Mouse (Mus musculus): ENCODE data around the gene Tmbim1.

Gene Tmbim1

DNA sequence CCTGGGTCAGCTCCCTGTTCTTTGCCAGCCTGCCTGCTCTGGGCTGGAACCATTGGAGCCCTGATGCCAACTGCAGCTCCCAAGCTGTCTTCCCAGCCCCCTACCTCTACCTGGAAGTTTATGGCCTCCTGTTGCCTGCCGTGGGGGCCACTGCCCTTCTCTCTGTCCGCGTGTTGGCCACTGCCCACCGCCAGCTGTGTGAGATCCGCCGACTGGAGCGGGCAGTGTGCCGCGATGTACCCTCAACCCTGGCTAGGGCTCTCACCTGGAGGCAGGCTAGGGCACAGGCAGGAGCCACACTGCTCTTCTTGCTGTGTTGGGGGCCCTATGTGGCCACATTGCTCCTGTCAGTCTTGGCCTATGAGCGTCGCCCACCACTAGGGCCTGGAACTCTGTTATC is 26.4 kb downstream of the Tmbim1 start:
- no peak for DNase-seq (ENCODE audit: low read depth, low spot score)

DNA sequence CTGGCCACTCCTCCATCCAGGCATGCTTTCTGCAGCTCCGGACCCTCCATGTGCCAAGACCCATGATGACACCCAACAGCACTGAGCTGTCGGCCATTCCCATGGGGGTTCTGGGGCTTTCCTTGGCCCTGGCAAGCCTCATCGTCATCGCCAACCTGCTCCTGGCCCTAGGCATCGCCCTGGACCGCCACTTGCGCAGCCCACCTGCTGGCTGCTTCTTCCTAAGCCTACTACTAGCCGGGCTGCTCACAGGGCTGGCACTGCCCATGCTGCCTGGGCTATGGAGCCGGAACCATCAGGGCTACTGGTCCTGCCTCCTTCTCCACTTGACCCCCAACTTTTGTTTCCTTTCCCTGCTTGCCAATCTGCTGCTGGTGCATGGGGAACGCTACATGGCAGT is 26.9 kb downstream of the Tmbim1 start, which contains the start of gene Gpbar1:
TSS of gene Gpbar1 (plus strand) at position 13 of the 400 bp plus-strand sequence.
- no peak for DNase-seq (ENCODE audit: low read depth, low spot score)

DNA sequence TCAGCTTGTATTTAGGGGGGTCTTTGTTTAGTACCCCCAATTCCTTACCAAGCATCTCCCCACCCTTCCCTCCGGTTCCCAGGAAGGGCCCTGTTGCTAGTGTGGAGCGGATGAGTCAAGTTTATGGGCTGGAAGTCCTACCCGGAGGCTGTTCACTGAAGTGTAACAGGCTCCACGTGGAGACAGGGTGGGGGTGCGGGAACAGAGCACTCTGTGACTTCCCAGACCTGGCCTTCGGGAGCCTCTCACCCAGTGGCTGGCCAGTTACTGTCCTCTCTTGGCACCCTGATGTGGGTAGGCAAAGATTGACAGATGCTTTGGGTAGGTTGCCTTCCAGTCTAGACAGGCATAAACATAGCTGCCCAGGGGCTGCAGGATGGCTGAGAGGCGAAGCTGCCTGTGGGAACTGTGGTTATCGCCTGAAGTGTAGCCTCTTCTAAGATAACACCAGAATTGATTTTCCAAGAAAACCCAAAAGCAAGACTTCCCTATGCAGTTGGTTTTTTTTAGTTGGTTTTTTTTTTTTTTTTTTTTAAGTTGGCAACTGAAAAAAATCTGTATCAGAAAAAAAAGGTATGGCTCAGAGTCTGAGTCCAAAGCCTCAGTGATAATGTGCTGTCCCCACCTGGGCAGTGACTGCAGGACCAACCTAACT is 27.4 kb downstream of the Tmbim1 start:
- no peak for DNase-seq (ENCODE audit: low read depth, low spot score)

DNA sequence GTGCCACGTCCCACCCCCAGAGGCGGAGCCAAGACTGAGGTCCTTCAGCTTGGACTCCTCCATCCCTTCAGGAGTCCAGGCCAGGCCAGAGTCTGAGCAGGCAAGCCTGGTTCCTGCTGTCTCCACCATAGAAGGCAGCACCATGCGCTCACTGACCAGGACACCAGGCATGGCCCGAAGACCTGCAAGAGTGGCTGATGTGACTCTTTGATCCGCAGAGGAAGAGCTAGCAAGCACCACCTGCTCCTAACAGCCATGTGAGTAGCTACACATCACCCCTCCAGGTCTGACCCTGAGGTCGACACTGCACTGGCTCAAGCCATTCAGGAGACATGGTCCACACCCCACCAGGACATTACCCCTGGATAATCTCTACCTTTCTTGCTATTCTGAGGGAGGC is 28.4 kb downstream of the Tmbim1 start:
- DNase-seq (ENCODE audit: low read depth, low spot score) = no peak

DNA sequence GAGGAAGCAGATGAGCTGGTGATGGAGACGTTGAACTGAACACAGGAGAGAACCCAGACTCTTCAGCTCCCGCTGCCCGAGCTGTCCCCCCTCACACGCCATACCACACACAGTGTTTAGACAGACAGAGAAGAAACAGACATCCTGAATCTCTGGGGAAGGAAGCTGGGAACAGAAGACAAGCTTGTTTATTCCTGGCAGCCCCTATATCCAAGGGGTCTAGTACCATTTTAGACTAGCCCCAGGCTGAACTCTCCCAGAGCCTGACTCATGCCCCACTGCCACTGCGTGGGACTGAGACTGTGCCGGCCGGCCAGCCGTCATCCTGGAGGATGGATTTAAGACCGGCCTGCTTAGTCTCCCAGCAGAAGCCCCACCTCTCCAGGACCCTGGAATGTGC is 30.4 kb downstream of the Tmbim1 start:
- no peak for DNase-seq (ENCODE audit: low read depth, low spot score)

DNA sequence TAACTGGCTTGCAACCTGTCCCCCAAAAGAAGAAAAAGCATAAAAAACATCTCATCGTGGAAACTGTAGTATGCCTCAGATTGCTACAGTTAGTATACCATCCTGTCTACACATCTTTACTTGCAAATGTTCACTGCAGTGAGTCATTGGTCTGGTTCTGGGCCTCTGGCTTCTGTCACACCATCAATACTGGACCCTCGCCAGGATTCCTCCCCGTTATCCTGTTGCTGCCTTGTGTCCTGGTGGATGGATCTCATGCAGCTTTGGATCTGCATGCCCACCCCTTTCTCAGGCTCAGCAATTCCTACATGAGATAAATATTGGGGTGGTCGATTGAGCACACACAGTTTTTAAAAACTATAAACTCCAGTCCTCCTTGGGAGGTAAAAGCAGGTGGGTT is 33.8 kb downstream of the Tmbim1 start:
- DNase-seq (ENCODE audit: low read depth, low spot score) = no peak

DNA sequence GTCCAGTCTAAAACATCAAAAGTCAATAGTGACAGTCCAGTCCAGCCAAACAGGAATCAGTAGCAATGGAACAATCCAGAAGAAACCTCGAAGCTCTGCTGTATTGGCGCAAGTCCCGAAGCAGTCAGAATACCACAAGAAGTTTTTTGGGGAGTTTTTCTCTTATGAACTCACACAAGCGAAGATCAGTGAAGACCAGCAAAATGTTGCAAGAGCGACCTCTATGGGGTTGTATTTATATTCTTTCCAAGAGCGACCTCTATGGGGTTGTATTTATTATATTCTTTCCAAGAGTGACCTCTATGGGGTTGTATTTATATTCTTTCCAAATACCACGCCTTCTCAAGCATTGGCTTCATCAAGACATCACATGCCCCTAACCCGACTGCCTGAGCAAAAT is 36.7 kb downstream of the Tmbim1 start:
- no peak for DNase-seq (ENCODE audit: low read depth, low spot score)

DNA sequence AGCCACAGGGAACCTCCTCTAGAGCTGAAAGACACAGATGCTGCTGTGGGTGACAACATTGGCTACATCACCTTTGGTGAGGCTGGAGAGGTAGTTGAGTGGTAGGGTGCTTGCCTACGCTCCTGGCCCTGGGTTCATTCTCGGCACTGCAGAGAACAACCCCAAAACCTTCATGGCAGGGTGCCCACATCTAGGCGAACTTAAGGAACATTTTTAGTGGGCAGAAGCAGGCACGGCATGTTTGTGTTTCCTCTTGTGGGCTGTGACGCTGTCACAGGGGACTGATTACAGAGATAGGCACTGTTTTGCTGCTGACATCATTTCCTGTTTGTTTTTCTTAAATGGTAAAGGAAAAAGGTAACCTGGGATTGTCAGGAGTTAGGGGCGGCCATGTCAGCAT is 42.9 kb downstream of the Tmbim1 start:
- DNase-seq (ENCODE audit: low read depth, low spot score) = no peak

DNA sequence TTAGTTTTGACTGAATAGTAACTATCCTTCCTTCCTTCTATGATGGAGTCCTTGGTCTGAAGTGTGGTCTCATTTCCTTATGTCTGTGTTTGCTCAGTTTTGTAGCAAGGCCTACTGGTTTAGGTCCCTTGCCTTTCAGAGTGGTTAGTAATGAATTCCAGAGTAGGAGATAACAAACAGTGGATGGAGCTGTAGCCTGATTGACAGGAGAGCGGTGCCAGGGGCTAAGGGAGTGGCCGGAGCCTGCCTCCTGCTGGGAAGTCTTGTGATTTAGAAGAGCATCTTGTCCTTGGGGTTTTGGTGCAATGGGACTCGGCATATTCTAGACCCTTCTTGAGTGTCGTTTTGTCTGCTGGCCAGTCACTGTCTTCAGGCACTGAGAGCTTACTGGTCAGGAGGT is 48.6 kb downstream of the Tmbim1 start:
- no peak for DNase-seq (ENCODE audit: low read depth, low spot score)

DNA sequence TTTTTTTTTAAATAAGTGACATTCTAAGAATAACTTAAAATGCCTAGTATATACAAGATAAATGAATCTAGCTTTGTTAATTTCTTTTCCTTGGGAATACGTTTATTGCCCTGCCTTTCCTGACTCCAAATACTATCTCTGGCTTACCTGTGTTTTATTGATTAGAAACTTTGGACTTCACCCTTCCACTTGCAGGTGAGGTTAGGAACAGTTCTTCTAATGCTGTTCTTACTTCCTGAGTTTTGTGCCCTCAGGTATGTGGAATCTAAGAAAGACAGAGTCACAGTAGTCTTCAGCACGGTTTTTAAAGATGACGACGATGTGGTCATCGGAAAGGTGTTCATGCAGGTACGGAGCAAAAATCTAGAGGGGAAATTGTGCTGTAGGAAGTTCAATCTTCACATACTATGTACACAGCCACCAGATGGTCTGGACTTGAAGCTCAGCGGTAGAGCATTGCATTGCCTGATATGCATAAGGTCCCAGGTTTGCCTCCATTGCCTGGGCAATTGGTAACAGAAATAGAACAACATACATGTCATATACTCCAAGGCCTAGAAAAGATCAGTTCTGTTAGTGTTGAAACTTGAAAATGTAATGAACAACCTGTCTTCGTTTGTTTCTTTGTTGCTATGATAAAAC is 49.6 kb downstream of the Tmbim1 start:
- DNase-seq (ENCODE audit: low read depth, low spot score) = no peak

DNA sequence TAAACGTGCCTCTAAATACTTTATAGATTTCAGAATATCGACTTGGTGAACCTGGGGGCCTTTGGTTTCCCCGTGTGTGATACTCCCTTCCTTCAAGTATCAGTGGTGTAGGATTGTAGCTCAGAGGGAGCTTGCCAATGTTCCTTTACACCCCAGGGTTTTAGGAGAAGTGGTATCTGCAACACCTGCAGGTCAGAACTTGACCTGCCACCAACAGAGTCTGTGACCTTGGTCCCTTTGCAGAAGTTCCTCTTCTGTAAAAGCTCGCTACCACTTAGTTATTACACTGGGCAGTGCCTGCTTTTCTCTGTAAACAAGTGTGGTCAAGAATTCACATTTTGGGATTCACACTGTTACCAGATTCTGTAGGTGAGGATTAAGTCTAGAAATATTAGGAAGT is 55.3 kb downstream of the Tmbim1 start:
- DNase-seq (ENCODE audit: low read depth, low spot score) = no peak

DNA sequence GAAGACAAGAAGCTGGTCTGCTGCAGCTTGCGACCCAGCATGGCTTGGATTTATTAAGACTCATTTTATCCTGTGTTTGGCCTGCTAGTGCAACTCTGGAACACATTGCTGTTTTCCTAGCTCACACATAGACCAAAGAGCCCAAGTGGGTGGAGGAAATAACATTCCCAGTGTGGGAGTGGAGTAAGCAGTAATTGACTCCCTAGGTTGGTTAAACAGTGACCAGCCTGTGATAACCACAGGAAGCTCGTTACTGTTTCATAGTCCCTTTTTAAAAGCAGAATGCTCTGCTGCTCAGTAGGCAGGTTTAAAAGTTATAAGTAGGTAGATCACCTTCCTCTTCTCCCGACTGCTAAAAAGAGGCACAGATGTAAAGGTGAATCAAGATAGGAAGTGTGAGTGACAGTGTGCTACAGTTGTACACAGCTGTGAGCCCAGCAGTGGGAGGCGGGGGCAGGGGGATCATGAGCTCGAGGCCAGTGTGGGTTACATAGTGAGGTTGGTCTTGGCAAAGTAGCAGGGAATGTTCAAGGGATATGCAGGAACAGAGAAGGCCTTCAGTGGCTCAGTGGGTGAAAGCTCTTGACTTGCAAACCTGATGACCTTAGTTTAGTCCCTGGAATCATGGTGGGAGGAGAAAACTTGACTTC is 56.0 kb downstream of the Tmbim1 start:
- no peak for DNase-seq (ENCODE audit: low read depth, low spot score)

DNA sequence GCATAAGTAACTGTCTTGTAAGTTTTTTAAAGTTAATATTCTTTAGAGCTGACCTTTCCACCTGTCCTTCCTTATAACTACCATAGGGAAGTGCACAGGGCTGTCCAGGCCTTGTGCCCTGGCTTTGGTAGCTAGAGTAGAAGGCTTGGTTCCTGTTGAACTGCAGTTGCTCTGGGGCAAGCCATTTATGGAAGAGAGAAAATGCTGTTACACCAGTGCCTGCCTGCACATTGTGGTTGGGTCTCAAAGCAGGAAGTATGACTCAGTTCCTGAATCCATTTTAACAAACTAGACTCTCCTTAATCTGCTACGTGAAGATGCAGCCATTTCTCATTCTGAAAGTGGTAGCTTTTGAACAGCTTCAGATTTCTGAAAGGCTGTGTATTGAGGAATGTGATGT is 56.6 kb downstream of the Tmbim1 start:
- DNase-seq (ENCODE audit: low read depth, low spot score) = no peak

DNA sequence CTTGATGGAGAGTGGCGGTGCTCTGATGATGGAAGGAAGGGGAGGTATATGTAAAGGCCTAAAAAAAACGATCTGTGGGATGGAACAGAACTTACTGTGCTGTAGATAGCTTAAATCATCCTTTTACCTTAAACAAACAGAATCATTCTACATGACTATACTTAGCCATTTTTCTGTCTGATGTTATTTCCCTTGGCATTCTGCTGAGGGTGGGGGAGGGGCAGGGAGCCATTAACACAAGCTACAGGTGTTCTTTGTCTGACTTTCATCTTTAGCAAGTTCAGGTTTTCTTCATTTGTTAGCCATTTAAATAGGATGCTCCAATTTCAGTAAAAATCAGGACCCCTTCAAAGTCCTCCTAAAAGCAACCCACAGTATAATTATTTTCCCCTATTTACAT is 59.9 kb downstream of the Tmbim1 start:
- no peak for DNase-seq (ENCODE audit: low read depth, low spot score)

DNA sequence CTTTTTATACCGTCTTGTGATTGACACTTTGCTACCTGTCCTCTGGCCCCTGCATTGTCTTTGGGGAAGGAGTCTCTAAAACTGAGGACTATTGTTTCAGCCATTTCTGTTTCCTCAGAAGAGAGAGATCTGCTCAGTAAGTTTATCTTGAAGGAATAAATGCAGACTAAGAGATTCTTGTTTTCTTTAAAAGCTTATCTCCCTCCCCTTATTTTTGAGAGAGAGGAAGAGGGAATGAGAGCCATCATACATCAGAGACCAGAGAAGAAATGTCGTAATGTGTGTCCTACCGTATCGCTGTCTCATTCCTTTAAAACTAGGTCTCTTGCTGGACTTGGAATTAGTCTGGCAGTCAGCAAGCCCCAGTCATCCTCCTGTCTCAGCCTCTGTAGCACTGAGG is 64.6 kb downstream of the Tmbim1 start:
- no peak for DNase-seq (ENCODE audit: low read depth, low spot score)

DNA sequence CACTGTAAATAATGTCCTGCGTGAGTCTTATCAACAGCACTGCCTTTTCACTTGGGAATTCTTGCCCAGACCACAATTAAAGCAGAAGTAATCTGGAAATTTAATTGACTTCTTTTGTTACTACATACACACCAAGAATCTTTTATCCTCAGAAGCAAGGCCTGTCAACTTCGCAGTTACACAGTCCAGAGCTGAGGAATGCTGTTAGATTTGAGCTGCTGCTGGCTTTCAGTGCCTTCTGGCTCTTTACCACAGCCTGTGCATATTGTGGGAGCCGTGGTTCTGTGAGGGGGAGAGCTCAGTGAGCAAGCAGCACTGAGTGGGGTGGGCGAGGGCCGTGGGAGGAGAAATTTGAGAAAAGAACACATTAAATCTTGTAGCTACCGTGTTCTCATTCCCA is 65.1 kb downstream of the Tmbim1 start:
- DNase-seq (ENCODE audit: low read depth, low spot score) = no peak

DNA sequence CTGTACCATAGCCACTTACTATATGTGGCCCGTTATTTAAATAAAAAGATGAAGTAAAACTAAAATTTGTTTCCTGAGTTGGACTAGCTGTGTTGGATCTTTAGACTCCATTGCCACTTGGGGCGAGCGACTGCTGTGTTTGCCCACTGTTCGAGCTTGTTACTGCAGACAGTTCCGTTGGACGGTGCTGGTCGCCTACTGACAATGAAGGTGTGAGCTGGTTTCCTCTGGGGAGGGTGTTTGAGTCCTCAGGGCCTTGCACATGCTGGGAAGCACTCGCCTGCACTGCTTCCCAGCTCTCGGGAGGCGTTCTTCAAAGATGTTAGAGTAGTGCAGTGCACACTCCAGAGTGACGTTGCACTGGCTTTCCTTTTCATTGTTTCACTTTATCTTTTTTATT is 65.8 kb downstream of the Tmbim1 start:
- no peak for DNase-seq (ENCODE audit: low read depth, low spot score)

DNA sequence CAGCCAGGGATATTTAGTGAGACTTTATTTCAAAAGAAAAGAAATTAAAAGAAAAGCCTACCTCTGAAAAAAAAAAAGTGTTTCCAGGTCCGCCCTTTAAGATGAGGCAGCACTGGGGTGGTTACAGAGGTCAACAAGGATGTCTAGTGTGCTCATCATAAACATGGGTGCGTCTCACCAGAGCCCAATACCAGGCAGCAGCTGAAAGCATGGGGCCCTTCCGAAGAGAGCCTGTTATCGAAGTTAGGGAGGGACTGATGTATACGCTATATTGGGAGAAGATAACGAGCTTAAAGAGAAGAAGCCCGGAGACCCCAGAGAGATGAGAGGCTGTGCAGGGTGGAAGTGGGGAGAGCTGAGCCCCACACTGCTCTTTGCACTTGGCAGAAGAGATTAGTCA is 66.3 kb downstream of the Tmbim1 start:
- DNase-seq (ENCODE audit: low read depth, low spot score) = no peak

All from retina, postnatal 7 days (tissue).